Mouse (Mus musculus) erythroblast, embryonic 14.5 days (primary cell): ENCODE measurements around the gene Gm3317.
"Not testable (repeated sequence)": the region's sequence is repeated elsewhere in the genome, so short reads cannot be mapped to it uniquely, and the experiment has no call there.

Experiments used
- GATA1 ChIP-seq: IDR thresholded peaks from 2 replicates; pipeline ENCODE4 v1.6.1; 2012; ENCODE audit warnings: low read length, inconsistent platforms, mixed read lengths
- TAL1 ChIP-seq: IDR thresholded peaks from 3 replicates; pipeline ENCODE4 v1.6.1; 2012; ENCODE audit warnings: low read length, inconsistent platforms, mixed read lengths

DNA sequence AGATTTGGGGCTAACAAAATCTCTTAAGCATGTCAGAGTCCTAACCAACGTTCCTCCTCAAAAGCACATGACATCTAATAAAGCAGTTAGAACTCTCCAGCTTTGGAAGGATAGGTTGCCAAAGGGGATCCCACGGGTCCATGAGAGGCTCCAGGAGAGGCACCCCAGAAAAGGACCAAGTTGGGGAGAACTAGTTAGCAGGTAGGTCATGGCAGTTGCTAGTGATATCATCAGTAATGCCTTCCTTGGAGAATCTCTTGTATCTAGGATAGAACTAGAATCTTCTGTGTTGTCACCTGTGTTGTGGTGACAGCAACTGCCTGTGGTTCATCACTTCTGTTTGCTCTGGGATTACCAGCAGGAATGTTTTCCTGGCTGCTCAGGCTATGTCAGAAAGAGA lies 33.1 kb upstream of the Gm3317 start, which contains the start of gene Gm8279:
- not testable (repeated sequence) for TF ChIP-seq GATA1, TAL1
